Mouse (Mus musculus) liver, embryonic 13.5 days (tissue): ENCODE measurements around the gene Exo5. TPM values are rescaled to one million over a fixed set of nuclear protein-coding genes. Genes with fewer than 3 reads are reported as not detected.

Experiments
- ATAC-seq: fragments of 200-750 bp; cut with Nextera tagmentation; 2 replicates; pipeline ENCODE4 v1.8.0; 2017; ENCODE audit warnings: low read depth, mild to moderate bottlenecking, moderate number of reproducible peaks, moderate library complexity
- DNase-seq: peaks from one replicate; pipeline ENCODE4 v3.0.0; 2022
- H3K27ac ChIP-seq: fragments of 300-500 bp; sonication (generic); 2 replicates; pipeline ENCODE4 v1.5.1; 2015; ENCODE audit warnings: moderate library complexity, mild to moderate bottlenecking, inconsistent platforms
- H3K27me3 ChIP-seq: fragments of 300-500 bp; sonication (generic); 2 replicates; pipeline ENCODE4 v1.6.1; 2015; ENCODE audit warnings: mild to moderate bottlenecking, inconsistent platforms
- H3K36me3 ChIP-seq: fragments of 300-500 bp; sonication (generic); 2 replicates; pipeline ENCODE4 v1.6.1; 2015; ENCODE audit warnings: mild to moderate bottlenecking, inconsistent platforms
- H3K4me1 ChIP-seq: fragments of 300-500 bp; sonication (generic); replicated peaks from 2 replicates; pipeline ENCODE4 v1.6.1; 2015; ENCODE audit warnings: inconsistent platforms
- H3K4me2 ChIP-seq: fragments of 300-500 bp; sonication (generic); 2 replicates; pipeline ENCODE4 v1.6.1; 2015; ENCODE audit warnings: inconsistent platforms, mild to moderate bottlenecking, moderate library complexity
- H3K4me3 ChIP-seq: fragments of 300-500 bp; sonication (generic); replicated peaks from 2 replicates; pipeline ENCODE4 v1.5.1; 2015; ENCODE audit warnings: mild to moderate bottlenecking, inconsistent platforms
- H3K9ac ChIP-seq: fragments of 300-500 bp; sonication (generic); 2 replicates; pipeline ENCODE4 v1.6.1; 2015; ENCODE audit warnings: mild to moderate bottlenecking, inconsistent platforms
- H3K9me3 ChIP-seq: fragments of 300-500 bp; sonication (generic); replicated peaks from 2 replicates; pipeline ENCODE4 v1.6.1; 2016; ENCODE audit warnings: inconsistent platforms
- WGBS: fragments of 180-500 bp; shearing (Covaris S2); methylation state at CpG from one replicate; pipeline ENCODE4 v1.1.7; 2015; ENCODE audit not compliant: insufficient replicate concordance; 5-methylcytosine and 5-hydroxymethylcytosine counted together
- polyA plus RNA-seq: library from polyadenylated mRNA; unstranded; fragments of >200 nt; fragmentation: Nextera tagmentation; extraction: Ambion mirVana; gene quantifications from 2 replicates; pipeline ENCODE4 v1.2.1, GENCODE M21; 2015

Gene Exo5
- polyA plus RNA-seq, 1 experiment from 2014 or later: 8.0 TPM

GRCm38 (mm10) chr4:120905644-120906043, 19.2 kb downstream of the Exo5 start:
- 53% methylated on average over 5 of the region's 5 CpGs for WGBS
- H3K27ac ChIP-seq: no peak overlapping the region
- no peak overlapping the region for H3K9ac ChIP-seq
- H3K4me1 ChIP-seq: no peaks in the 10 kb centered on the region
- H3K4me3 ChIP-seq: no peak overlapping the region
- no peak overlapping the region for H3K4me2 ChIP-seq
- DNase-seq (no peak), ATAC-seq (no peak)
- H3K36me3 ChIP-seq: no peaks in the 10 kb centered on the region
- H3K27me3 ChIP-seq: no peaks in the 10 kb centered on the region
- no peaks in the 10 kb centered on the region for H3K9me3 ChIP-seq

- H3K4me1 ChIP-seq: no peaks in the 10 kb centered on the region
- no peaks in the 10 kb centered on the region for H3K9me3 ChIP-seq
- no peaks in the 10 kb centered on the region for H3K27me3 ChIP-seq
- 21% methylated on average over 4 of the region's 4 CpGs for WGBS
- no peak overlapping the region for H3K4me2 ChIP-seq
- DNase-seq (no peak), ATAC-seq (no peak)
- H3K9ac ChIP-seq: no peak overlapping the region
- no peak overlapping the region for H3K27ac ChIP-seq
- no peak overlapping the region for H3K4me3 ChIP-seq
- no peaks in the 10 kb centered on the region for H3K36me3 ChIP-seq
Observed at GRCm38 (mm10) chr4:120904533-120904932, 20.3 kb downstream of the Exo5 start.

GRCm38 (mm10) chr4:120895810-120896584, 28.8 kb downstream of the Exo5 start:
- Histone ChIP-seq H3K9ac (no peak overlapping the region), H3K4me2 (no peak overlapping the region), H3K27me3 (peaks cover 11% of the 10 kb centered on the region), H3K27ac (no peak overlapping the region), H3K4me1 (no peaks in the 10 kb centered on the region), H3K9me3 (no peaks in the 10 kb centered on the region), H3K36me3 (no peaks in the 10 kb centered on the region), H3K4me3 (no peak overlapping the region)
- no peak for DNase-seq
- ATAC-seq: no peak
- WGBS: 68% methylated on average over 7 of the region's 7 CpGs

GRCm38 (mm10) chr4:120895226-120895625, 29.6 kb downstream of the Exo5 start:
- H3K4me2 ChIP-seq: no peak overlapping the region

GRCm38 (mm10) chr4:120894584-120894983, 30.2 kb downstream of the Exo5 start:
- H3K36me3 ChIP-seq: no peaks in the 10 kb centered on the region
- H3K4me3 ChIP-seq: no peak overlapping the region
- H3K4me1 ChIP-seq: no peaks in the 10 kb centered on the region
- H3K27ac ChIP-seq: no peak overlapping the region
- peaks cover 11% of the 10 kb centered on the region for H3K27me3 ChIP-seq
- ATAC-seq: no peak
- no peak for DNase-seq
- H3K9ac ChIP-seq: no peak overlapping the region
- H3K4me2 ChIP-seq: no peak overlapping the region
- 61% methylated on average over 11 of the region's 11 CpGs for WGBS
- no peaks in the 10 kb centered on the region for H3K9me3 ChIP-seq

More at GRCm38 (mm10) chr4:120895226-120895625, 29.6 kb downstream of the Exo5 start:
- Histone ChIP-seq H3K36me3 (no peaks in the 10 kb centered on the region), H3K27ac (no peak overlapping the region), H3K9me3 (no peaks in the 10 kb centered on the region), H3K9ac (no peak overlapping the region), H3K27me3 (peaks cover 11% of the 10 kb centered on the region), H3K4me3 (no peak overlapping the region), H3K4me1 (no peaks in the 10 kb centered on the region)
- 57% methylated on average over 7 of the region's 7 CpGs for WGBS
- no peak for DNase-seq
- ATAC-seq: no peak

GRCm38 (mm10) chr4:120893656-120894401, 31.0 kb downstream of the Exo5 start:
- no peaks in the 10 kb centered on the region for H3K4me1 ChIP-seq
- H3K27me3 ChIP-seq: peaks cover 11% of the 10 kb centered on the region
- 59% methylated on average over 11 of the region's 11 CpGs for WGBS
- no peaks in the 10 kb centered on the region for H3K9me3 ChIP-seq
- H3K36me3 ChIP-seq: no peaks in the 10 kb centered on the region
- H3K4me3 ChIP-seq: no peak overlapping the region
- DNase-seq (no peak), ATAC-seq (no peak)
- H3K27ac ChIP-seq: no peak overlapping the region
- no peak overlapping the region for H3K9ac ChIP-seq
- no peak overlapping the region for H3K4me2 ChIP-seq

- ATAC-seq (no peak), DNase-seq (no peak)
- Histone ChIP-seq H3K9ac (no peak overlapping the region), H3K4me1 (no peaks in the 10 kb centered on the region), H3K27me3 (peaks cover 11% of the 10 kb centered on the region), H3K36me3 (no peaks in the 10 kb centered on the region), H3K9me3 (no peaks in the 10 kb centered on the region), H3K27ac (no peak overlapping the region), H3K4me3 (no peak overlapping the region), H3K4me2 (no peak overlapping the region)
- 15% methylated on average over 1 of the region's 1 CpGs for WGBS
Observed at GRCm38 (mm10) chr4:120892516-120892915, 32.3 kb downstream of the Exo5 start.

GRCm38 (mm10) chr4:120891960-120892359, 32.9 kb downstream of the Exo5 start:
- H3K4me2 ChIP-seq: no peak overlapping the region
- no peak overlapping the region for H3K9ac ChIP-seq
- H3K4me1 ChIP-seq: no peaks in the 10 kb centered on the region
- DNase-seq: no peak
- H3K27me3 ChIP-seq: peaks cover 11% of the 10 kb centered on the region
- no peaks in the 10 kb centered on the region for H3K36me3 ChIP-seq
- ATAC-seq: no peak
- H3K4me3 ChIP-seq: no peak overlapping the region
- no peaks in the 10 kb centered on the region for H3K9me3 ChIP-seq
- H3K27ac ChIP-seq: no peak overlapping the region

GRCm38 (mm10) chr4:120890754-120891440, 33.9 kb downstream of the Exo5 start:
- Histone ChIP-seq H3K4me3 (no peak overlapping the region), H3K27ac (no peak overlapping the region), H3K9me3 (no peaks in the 10 kb centered on the region), H3K4me2 (no peak overlapping the region), H3K36me3 (no peaks in the 10 kb centered on the region), H3K9ac (no peak overlapping the region), H3K27me3 (peaks cover 15% of the 10 kb centered on the region), H3K4me1 (no peaks in the 10 kb centered on the region)
- DNase-seq (no peak), ATAC-seq (no peak)
- WGBS: 62% methylated on average over 11 of the region's 11 CpGs

GRCm38 (mm10) chr4:120888884-120889283, 35.9 kb downstream of the Exo5 start:
- H3K4me1 ChIP-seq: peaks cover 6% of the 10 kb centered on the region
- no peaks in the 10 kb centered on the region for H3K9me3 ChIP-seq
- DNase-seq (no peak), ATAC-seq (no peak)
- H3K36me3 ChIP-seq: no peaks in the 10 kb centered on the region
- no peak overlapping the region for H3K4me3 ChIP-seq
- 53% methylated on average over 8 of the region's 8 CpGs for WGBS
- peaks cover 18% of the 10 kb centered on the region for H3K27me3 ChIP-seq
- no peak overlapping the region for H3K27ac ChIP-seq
- H3K9ac ChIP-seq: no peak overlapping the region
- H3K4me2 ChIP-seq: no peak overlapping the region

- 26% methylated on average over 8 of the region's 8 CpGs for WGBS
- H3K4me2 ChIP-seq: no peak overlapping the region
- DNase-seq (peak; percentile 13), ATAC-seq (no peak)
- H3K9me3 ChIP-seq: no peaks in the 10 kb centered on the region
- peaks cover 8% of the 10 kb centered on the region for H3K27me3 ChIP-seq
- H3K27ac ChIP-seq: no peak overlapping the region
- no peaks in the 10 kb centered on the region for H3K36me3 ChIP-seq
- peaks cover 6% of the 10 kb centered on the region for H3K4me1 ChIP-seq
- H3K9ac ChIP-seq: no peak overlapping the region
- no peak overlapping the region for H3K4me3 ChIP-seq
Observed at GRCm38 (mm10) chr4:120887381-120888112, 37.3 kb downstream of the Exo5 start.
